Mouse (Mus musculus) brown adipose tissue, adult 24 weeks (tissue): ENCODE measurements around the gene Trhde. TPM values are rescaled to one million over a fixed set of nuclear protein-coding genes. Genes with fewer than 3 reads are reported as not detected.

Experiments
- H3K27ac ChIP-seq: fragments of 200-500 bp; replicated peaks from 2 replicates; pipeline ENCODE4 v1.5.1; 2012; ENCODE audit warnings: low read depth, mild to moderate bottlenecking, low read length
- H3K4me1 ChIP-seq: fragments of 200-500 bp; 2 replicates; pipeline ENCODE4 v1.6.1; 2012; ENCODE audit warnings: low read length, mixed read lengths; ENCODE audit not compliant: control insufficient read depth, insufficient read depth, insufficient read length
- H3K4me3 ChIP-seq: fragments of 200-500 bp; 2 replicates; pipeline ENCODE4 v1.5.1; 2012; ENCODE audit warnings: low read depth, mild to moderate bottlenecking, low read length, moderate library complexity; ENCODE audit not compliant: insufficient read depth
- polyA plus RNA-seq: library from polyadenylated mRNA; stranded (reverse); fragments of >200 nt; gene quantifications from 2 replicates; pipeline ENCODE4 v1.2.4, GENCODE M21; 2012; ENCODE audit not compliant: missing spikeins, insufficient read depth, insufficient read length

Trhde gene
- 0.79 and 1.1 TPM in 2 replicates for polyA plus RNA-seq

GRCm38 (mm10) chr10:114802161-114802651 lies at the start of gene Trhde:
Trhde (minus strand) TSS chr10:114802307.
- Histone ChIP-seq H3K4me1 (no peaks in the 10 kb centered on the region), H3K4me3 (peak within 1 kb of the TSS; percentile 32)

GRCm38 (mm10) chr10:114841966-114842365 lies 39.9 kb upstream of the Trhde start:
- Histone ChIP-seq H3K4me3 (no peak overlapping the region), H3K4me1 (no peaks in the 10 kb centered on the region), H3K27ac (no peak overlapping the region)

More at GRCm38 (mm10) chr10:114802161-114802651, at the start of gene Trhde:
- H3K27ac ChIP-seq = no peak within 1 kb of the TSS

- Histone ChIP-seq H3K27ac (no peak overlapping the region), H3K4me3 (no peak overlapping the region), H3K4me1 (no peaks in the 10 kb centered on the region)
These were observed 39.3 kb upstream of the Trhde start for GRCm38 (mm10) chr10:114841440-114841839.

GRCm38 (mm10) chr10:114831313-114831712 lies 29.2 kb upstream of the Trhde start:
- H3K27ac ChIP-seq = no peak overlapping the region
- no peaks in the 10 kb centered on the region for H3K4me1 ChIP-seq
- H3K4me3 ChIP-seq = no peak overlapping the region

GRCm38 (mm10) chr10:114808799-114809198 lies 6.7 kb upstream of the Trhde start:
- no peaks in the 10 kb centered on the region for H3K4me1 ChIP-seq
- H3K27ac ChIP-seq = no peak overlapping the region
- no peak overlapping the region for H3K4me3 ChIP-seq

DNA sequence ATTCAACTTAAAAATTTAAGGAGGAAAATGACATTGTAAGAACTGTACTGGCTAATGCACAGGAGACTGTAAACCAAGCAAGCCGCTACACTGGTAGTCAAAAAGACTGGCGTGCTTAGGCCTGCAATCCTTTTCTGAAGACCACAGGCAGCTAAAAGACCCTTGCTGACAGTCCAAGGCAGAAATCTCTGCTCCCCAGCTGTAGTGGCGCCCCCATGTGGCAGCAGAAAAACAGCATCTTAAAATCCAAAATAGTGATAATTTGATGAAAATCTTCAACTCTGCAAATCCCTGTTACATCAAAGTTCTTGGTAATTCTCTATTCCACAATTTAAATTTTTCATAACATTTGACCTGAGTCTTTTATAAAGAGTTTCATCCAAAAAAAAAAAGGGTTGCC lies 3.8 kb upstream of the Trhde start:
- Histone ChIP-seq H3K4me3 (no peak overlapping the region), H3K27ac (no peak overlapping the region), H3K4me1 (no peaks in the 10 kb centered on the region)

DNA sequence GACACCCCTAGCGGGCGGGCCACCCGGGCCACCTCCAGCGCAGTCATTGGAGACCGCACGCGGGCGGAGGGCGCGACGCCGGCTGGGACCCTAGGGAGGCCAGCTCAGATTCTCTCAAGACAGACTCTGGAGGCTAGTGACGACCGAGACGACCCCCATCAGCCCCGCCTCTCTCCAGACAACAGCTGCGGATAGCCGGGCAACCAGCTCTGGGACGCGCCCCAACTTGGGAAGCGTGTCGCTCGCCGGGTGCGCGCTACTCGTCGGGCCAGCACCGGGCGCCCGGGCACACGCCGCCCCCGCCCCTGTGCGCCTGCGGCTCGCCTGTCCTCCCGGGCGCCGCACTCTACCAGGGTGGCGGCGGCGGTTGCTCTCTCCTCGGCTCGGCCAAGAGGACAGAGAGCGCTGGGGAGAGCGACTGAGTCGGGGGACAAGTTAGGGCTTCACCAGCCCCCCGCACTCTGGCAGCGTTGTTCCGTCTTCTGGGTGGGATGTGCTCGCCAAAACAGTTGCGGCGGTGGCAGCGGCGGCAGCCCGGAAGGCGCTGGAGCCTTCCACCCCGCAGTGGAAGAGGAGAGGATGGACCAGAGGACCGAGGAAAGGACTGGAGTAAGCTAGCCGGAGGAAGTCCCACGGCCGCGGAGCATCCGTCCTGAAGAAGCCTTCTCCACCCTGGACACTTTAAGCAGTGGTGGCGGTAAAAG lies 498 bp downstream of the Trhde start:
- Histone ChIP-seq H3K4me1 (no peaks in the 10 kb centered on the region), H3K27ac (no peak overlapping the region), H3K4me3 (peak overlapping the region; percentile 32)

- H3K27ac ChIP-seq = no peak overlapping the region
- no peaks in the 10 kb centered on the region for H3K4me1 ChIP-seq
- H3K4me3 ChIP-seq = no peak overlapping the region
These were observed 1.5 kb downstream of the Trhde start for GRCm38 (mm10) chr10:114800331-114801304.

GRCm38 (mm10) chr10:114799481-114799880 lies 2.6 kb downstream of the Trhde start:
- H3K27ac ChIP-seq = no peak overlapping the region
- H3K4me1 ChIP-seq = no peaks in the 10 kb centered on the region
- no peak overlapping the region for H3K4me3 ChIP-seq

- Histone ChIP-seq H3K27ac (no peak overlapping the region), H3K4me3 (no peak overlapping the region), H3K4me1 (no peaks in the 10 kb centered on the region)
These were observed 3.3 kb downstream of the Trhde start for GRCm38 (mm10) chr10:114798788-114799187.

GRCm38 (mm10) chr10:114798218-114798617 lies 3.9 kb downstream of the Trhde start:
- H3K4me3 ChIP-seq = no peak overlapping the region
- no peaks in the 10 kb centered on the region for H3K4me1 ChIP-seq
- H3K27ac ChIP-seq = no peak overlapping the region

- no peak overlapping the region for H3K4me3 ChIP-seq
- no peak overlapping the region for H3K27ac ChIP-seq
- H3K4me1 ChIP-seq = no peaks in the 10 kb centered on the region
These were observed 4.4 kb downstream of the Trhde start for GRCm38 (mm10) chr10:114797664-114798063.

GRCm38 (mm10) chr10:114796872-114797271 lies 5.2 kb downstream of the Trhde start:
- Histone ChIP-seq H3K4me1 (no peaks in the 10 kb centered on the region), H3K27ac (no peak overlapping the region), H3K4me3 (no peak overlapping the region)

GRCm38 (mm10) chr10:114794214-114794613 lies 7.9 kb downstream of the Trhde start:
- Histone ChIP-seq H3K27ac (no peak overlapping the region), H3K4me1 (no peaks in the 10 kb centered on the region), H3K4me3 (no peak overlapping the region)

DNA sequence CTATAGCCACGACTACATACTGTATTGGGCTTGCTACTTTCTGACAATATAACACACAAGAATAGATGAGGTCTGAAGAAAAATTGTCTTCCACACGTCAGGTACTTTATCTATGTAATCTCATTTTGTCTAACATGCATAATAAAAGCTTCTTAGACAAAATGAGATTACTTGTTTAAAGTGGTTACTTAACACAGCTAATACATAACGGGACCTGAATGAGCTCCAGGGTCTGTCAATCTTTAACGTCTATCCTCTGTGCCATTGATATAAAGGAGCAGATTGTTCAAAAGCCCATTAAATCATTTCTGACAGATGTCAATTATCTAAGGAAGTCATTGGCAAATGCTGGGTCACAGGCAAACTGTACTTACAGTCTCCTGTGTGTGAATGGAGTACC lies 36.2 kb downstream of the Trhde start:
- H3K4me3 ChIP-seq = no peak overlapping the region
- H3K27ac ChIP-seq = no peak overlapping the region

More for the DNA sequence above, 36.2 kb downstream of the Trhde start:
- H3K4me1 ChIP-seq = no peaks in the 10 kb centered on the region
